Mouse (Mus musculus) brain, embryonic 14.5 days (tissue): ENCODE data around the gene Trpm4.

Experiments used
- CTCF ChIP-seq: fragments of 200-500 bp; IDR thresholded peaks from 2 replicates; pipeline ENCODE4 v1.5.1; 2012; ENCODE audit warnings: inconsistent platforms, mild to moderate bottlenecking, moderate library complexity, borderline replicate concordance; ENCODE audit not compliant: insufficient read depth, insufficient read length; ENCODE audit errors: extremely low read depth
- POLR2A ChIP-seq: fragments of 200-500 bp; IDR thresholded peaks from 2 replicates; pipeline ENCODE4 v1.6.1; 2012; ENCODE audit warnings: mild to moderate bottlenecking, inconsistent platforms, borderline replicate concordance; ENCODE audit not compliant: poor library complexity, insufficient read depth, insufficient read length, severe bottlenecking; ENCODE audit errors: extremely low read depth

GRCm38 (mm10) chr7:45315182-45315701, 18.3 kb downstream of the Trpm4 start:
- no peak for TF ChIP-seq CTCF
- no peak for TF ChIP-seq POLR2A
